Mouse (Mus musculus) cortical plate, adult 2 months (tissue): ENCODE results near the gene Trpc6. TPM values are rescaled to one million over a fixed set of nuclear protein-coding genes. Genes with fewer than 3 reads are reported as not detected.

Experiments used
- H3K27ac ChIP-seq: fragments of 200-500 bp; 2 replicates; pipeline ENCODE4 v1.5.1; 2012; ENCODE audit warnings: low read length, control low read depth, inconsistent platforms; ENCODE audit not compliant: insufficient read depth
- H3K4me1 ChIP-seq: fragments of 200-500 bp; 2 replicates; pipeline ENCODE4 v1.6.1; 2011; ENCODE audit warnings: low read length; ENCODE audit not compliant: control insufficient read depth, insufficient read depth
- H3K4me3 ChIP-seq: fragments of 200-500 bp; 2 replicates; pipeline ENCODE4 v1.5.1; 2011; ENCODE audit warnings: mild to moderate bottlenecking, low read length, control low read depth; ENCODE audit not compliant: insufficient read depth
- CTCF ChIP-seq: fragments of 200-500 bp; IDR thresholded peaks from 2 replicates; pipeline ENCODE4 v1.5.1; 2011; ENCODE audit warnings: mild to moderate bottlenecking, control low read depth, low read length; ENCODE audit not compliant: insufficient read depth; ENCODE audit errors: extremely low read depth
- POLR2A ChIP-seq: fragments of 200-500 bp; IDR thresholded peaks from 2 replicates; pipeline ENCODE4 v1.6.1; 2011; ENCODE audit warnings: mild to moderate bottlenecking, low read length, control low read depth; ENCODE audit not compliant: insufficient read depth; ENCODE audit errors: extremely low read depth
- polyA plus RNA-seq: library from polyadenylated mRNA; depleted of rRNA; stranded (reverse); fragments of >200 nt; gene quantifications from 2 replicates; pipeline ENCODE4 v1.2.3, GENCODE M21; 2012; rRNA removed

The Trpc6 gene
- polyA plus RNA-seq = 6.0 and 7.1 TPM in 2 replicates

DNA sequence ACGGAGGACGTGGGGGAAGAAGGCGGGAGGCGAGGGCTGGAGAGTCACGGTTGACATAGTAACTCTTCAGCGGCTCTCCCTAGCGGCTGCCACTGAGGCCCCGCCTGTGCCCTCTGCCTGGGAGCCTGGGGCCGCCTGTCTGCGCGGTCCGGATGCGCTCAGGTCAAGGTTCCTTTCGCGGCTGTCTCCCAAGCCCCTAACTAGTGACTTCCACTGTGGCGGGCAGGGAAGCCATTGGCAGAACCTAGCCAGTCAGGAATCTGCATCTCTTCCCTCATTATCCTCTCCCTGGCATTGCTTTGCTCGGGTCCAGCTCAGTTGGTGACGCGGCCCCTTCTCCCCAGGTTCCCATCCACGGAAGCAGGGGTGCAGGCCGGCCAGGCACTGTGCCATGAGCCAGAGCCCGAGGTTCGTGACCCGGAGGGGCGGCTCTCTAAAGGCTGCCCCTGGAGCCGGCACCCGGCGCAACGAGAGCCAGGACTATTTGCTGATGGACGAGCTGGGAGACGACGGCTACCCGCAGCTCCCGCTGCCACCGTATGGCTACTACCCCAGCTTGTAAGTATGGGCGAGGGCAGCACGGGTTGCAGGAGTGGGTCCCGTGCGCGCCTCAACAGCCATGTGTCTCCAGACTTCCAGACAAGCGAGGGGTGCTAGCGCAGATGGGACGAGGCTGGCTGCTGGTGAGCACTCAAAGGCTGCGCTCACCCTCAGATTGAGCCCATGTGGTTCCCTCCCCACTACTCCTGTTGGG, at the start of gene Trpc6:
TSS of gene Trpc6 (plus strand) at position 102 of the 754 bp plus-strand sequence.
- no peak within 1 kb of the TSS for H3K27ac ChIP-seq
- H3K4me1 ChIP-seq = no peaks in the 10 kb centered on the region
- peak within 1 kb of the TSS; percentile 35 for H3K4me3 ChIP-seq
- TF ChIP-seq POLR2A (no peak), CTCF (no peak)

GRCm38 (mm10) chr9:8520911-8521310, 23.0 kb upstream of the Trpc6 start:
- TF ChIP-seq POLR2A (no peak), CTCF (no peak)
- H3K27ac ChIP-seq = no peak overlapping the region

GRCm38 (mm10) chr9:8533670-8534069, 10.3 kb upstream of the Trpc6 start:
- no peak overlapping the region for H3K27ac ChIP-seq
- TF ChIP-seq POLR2A = no peak
- TF ChIP-seq CTCF = no peak
- no peak overlapping the region for H3K4me3 ChIP-seq
- H3K4me1 ChIP-seq = no peaks in the 10 kb centered on the region

More at GRCm38 (mm10) chr9:8520911-8521310, 23.0 kb upstream of the Trpc6 start:
- no peak overlapping the region for H3K4me3 ChIP-seq
- no peaks in the 10 kb centered on the region for H3K4me1 ChIP-seq

GRCm38 (mm10) chr9:8545236-8545635, 1.3 kb downstream of the Trpc6 start:
- Histone ChIP-seq H3K4me3 (peak overlapping the region; percentile 35), H3K27ac (no peak overlapping the region), H3K4me1 (no peaks in the 10 kb centered on the region)
- no peak for TF ChIP-seq POLR2A
- no peak for TF ChIP-seq CTCF

- no peak overlapping the region for H3K27ac ChIP-seq
- no peak overlapping the region for H3K4me3 ChIP-seq
- no peaks in the 10 kb centered on the region for H3K4me1 ChIP-seq
- TF ChIP-seq CTCF = no peak
- TF ChIP-seq POLR2A = no peak
Observed at GRCm38 (mm10) chr9:8558574-8558973, 14.6 kb downstream of the Trpc6 start.

DNA sequence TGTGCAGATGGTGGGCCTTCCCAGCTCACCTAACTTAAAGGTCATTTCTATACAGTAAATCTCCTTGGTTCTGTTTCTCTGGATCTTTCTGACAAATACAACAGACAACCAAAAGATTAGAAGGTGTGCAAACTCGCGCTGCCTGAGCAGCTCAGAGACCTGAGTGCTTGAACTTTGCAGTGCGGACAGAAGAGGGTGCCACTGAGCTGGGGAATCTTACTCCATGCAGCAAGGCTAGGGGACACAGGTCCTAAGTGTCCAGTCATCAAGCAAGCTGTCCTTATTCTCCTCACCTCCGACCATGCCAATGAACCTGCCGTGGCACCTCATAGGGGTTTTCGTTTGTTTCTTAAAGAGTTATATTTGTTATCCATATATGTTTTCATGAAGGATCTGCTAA, 48.7 kb downstream of the Trpc6 start:
- no peak overlapping the region for H3K4me3 ChIP-seq
- TF ChIP-seq CTCF = peak; percentile 23; the same call in 1 of the 2 replicates
- no peak for TF ChIP-seq POLR2A
- H3K27ac ChIP-seq = no peak overlapping the region
- no peaks in the 10 kb centered on the region for H3K4me1 ChIP-seq

GRCm38 (mm10) chr9:8597089-8597488, 53.1 kb downstream of the Trpc6 start:
- Histone ChIP-seq H3K27ac (no peak overlapping the region), H3K4me3 (no peak overlapping the region), H3K4me1 (no peaks in the 10 kb centered on the region)
- TF ChIP-seq POLR2A (no peak), CTCF (no peak)

DNA sequence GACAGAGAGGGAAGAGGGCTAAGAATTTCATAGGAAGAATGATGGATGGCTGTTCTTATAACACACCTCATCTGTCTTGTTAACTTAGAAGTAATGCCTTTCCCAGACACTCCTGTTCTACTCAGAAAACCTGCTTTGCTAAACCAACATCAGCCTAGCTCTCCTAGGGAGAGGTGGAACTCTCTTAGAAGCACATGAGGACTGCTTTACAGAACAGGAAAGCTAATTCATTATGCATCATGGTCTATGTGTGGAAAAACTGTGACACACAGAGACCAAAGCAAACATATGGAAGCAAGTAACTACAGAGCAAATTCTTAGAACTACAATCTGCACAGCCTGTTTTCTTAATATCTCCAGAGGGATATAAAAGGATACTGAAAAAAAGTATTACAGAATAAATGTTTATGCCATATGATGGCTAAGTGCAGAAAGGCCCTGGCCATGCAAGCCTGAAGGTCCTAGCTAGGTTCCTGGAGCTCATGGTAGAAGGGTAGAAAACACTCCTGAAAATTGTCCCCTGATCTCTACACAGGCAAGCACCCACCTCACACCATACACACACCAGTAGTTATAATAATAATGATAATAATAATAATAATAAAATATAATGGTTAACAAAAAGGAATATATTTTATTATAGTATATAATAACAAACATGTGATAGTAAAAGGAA, 63.0 kb downstream of the Trpc6 start:
- TF ChIP-seq CTCF (no peak), POLR2A (no peak)

DNA sequence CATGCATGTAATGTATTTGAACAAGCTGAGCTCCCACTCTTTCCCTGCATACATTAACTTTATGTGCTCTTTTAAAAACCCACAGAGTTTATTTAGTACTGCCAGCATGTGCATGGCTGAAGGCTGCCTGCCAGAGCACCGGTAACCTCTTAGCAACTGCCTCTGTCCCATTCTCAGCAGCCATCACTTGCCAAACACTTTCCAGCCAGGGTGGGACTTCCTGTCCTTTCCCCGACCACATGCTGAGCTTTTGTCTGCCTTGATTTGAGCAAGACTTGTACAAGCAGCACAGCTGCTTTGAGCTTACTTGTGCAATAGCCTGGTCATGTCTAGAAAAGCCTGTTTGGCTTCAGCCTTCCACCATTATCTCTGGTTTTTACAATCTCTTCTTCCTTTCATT, 90.4 kb downstream of the Trpc6 start:
- TF ChIP-seq CTCF (no peak), POLR2A (no peak)
- no peak overlapping the region for H3K27ac ChIP-seq

More for the DNA sequence above, 63.0 kb downstream of the Trpc6 start:
- Histone ChIP-seq H3K4me1 (no peaks in the 10 kb centered on the region), H3K4me3 (no peak overlapping the region), H3K27ac (no peak overlapping the region)

GRCm38 (mm10) chr9:8643453-8643852, 99.5 kb downstream of the Trpc6 start:
- H3K4me1 ChIP-seq = no peaks in the 10 kb centered on the region
- TF ChIP-seq POLR2A (no peak), CTCF (no peak)
- no peak overlapping the region for H3K4me3 ChIP-seq

More for the DNA sequence above, 90.4 kb downstream of the Trpc6 start:
- Histone ChIP-seq H3K4me1 (no peaks in the 10 kb centered on the region), H3K4me3 (no peak overlapping the region)

More at GRCm38 (mm10) chr9:8643453-8643852, 99.5 kb downstream of the Trpc6 start:
- H3K27ac ChIP-seq = no peak overlapping the region
